Mouse (Mus musculus): ENCODE measurements around the gene Dmxl2.

- TF ChIP-seq POLR2A (IDR thresholded peaks at IDR 0.05; ENCODE audit: control insufficient read depth in 1 of 2, insufficient read depth in 1 of 2, low read depth in 1 of 2, low read length in 2 of 2, poor library complexity in 1 of 2) (no peak), TCF12 (IDR thresholded peaks at IDR 0.05; ENCODE audit: low read depth, low read length) (0 out of 2 replicates have a peak, but pooled peaks have one; percentile 34), GABPA (IDR thresholded peaks at IDR 0.05; ENCODE audit: low read depth, low read length) (no peak), MXI1 (IDR thresholded peaks at IDR 0.05; ENCODE audit: low read depth, low read length) (no peak), CTCF (IDR thresholded peaks at IDR 0.05 in 2 of 3, conservative IDR thresholded peaks at IDR 0.05 in 1 of 3; ENCODE audit: control insufficient read depth in 1 of 3, insufficient read depth in 1 of 3, low read depth in 2 of 3, low read length in 3 of 3, poor library complexity in 1 of 3, severe bottlenecking in 1 of 3) (no peak), ETS1 (IDR thresholded peaks at IDR 0.05; ENCODE audit: low read depth, low read length) (no peak), CHD2 (IDR thresholded peaks at IDR 0.05; ENCODE audit: low read length) (no peak), MAX (IDR thresholded peaks at IDR 0.05; ENCODE audit: low read length) (no peak), SMC3 (IDR thresholded peaks at IDR 0.05; ENCODE audit: low read depth, low read length) (no peak), NRF1 (IDR thresholded peaks at IDR 0.05; ENCODE audit: insufficient read depth, low read depth, low read length, poor library complexity, severe bottlenecking) (no peak), HCFC1 (IDR thresholded peaks at IDR 0.05; ENCODE audit: low read depth, low read length) (no peak)
Measured at GRCm38 (mm10) chr9:54474546-54474945, 26.9 kb downstream of the Dmxl2 start.

Measured in MEL (cell line).